Mouse (Mus musculus): ENCODE results near the gene Nmnat2. TPM values are rescaled to one million over a fixed set of nuclear protein-coding genes. Genes with fewer than 3 reads are reported as not detected.
"Not testable (repeated sequence)": the region's sequence is repeated elsewhere in the genome, so short reads cannot be mapped to it uniquely, and the experiment has no call there.

The Nmnat2 gene
- total RNA-seq, 2 experiments from 2014 or later = 170 to 172 TPM

DNA sequence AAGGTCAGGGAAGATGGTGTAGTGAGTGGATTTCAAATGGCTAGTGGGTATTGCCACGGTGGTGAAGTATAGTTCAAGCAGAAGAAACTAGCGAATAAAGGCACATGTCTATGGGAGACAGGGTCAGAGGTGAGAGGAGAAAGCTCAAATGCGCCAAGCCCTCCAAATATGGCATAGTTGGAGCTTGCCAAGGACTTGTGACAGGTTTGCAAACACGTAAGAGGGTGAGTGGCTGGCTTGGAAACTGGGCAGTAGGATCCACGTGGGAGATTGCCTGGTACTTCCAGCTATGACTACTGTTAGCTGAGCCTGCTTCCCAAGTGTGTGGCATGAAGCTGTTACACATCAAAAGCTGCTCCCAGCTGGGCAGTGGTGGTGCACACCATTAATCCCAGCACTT, 96.7 kb downstream of the Nmnat2 start:
- DNase-seq (ENCODE audit: low spot score in 2 of 2) = no peak

GRCm38 (mm10) chr1:153053619-153054018, 98.8 kb downstream of the Nmnat2 start:
- no peak for DNase-seq (ENCODE audit: low spot score in 2 of 2)

DNA sequence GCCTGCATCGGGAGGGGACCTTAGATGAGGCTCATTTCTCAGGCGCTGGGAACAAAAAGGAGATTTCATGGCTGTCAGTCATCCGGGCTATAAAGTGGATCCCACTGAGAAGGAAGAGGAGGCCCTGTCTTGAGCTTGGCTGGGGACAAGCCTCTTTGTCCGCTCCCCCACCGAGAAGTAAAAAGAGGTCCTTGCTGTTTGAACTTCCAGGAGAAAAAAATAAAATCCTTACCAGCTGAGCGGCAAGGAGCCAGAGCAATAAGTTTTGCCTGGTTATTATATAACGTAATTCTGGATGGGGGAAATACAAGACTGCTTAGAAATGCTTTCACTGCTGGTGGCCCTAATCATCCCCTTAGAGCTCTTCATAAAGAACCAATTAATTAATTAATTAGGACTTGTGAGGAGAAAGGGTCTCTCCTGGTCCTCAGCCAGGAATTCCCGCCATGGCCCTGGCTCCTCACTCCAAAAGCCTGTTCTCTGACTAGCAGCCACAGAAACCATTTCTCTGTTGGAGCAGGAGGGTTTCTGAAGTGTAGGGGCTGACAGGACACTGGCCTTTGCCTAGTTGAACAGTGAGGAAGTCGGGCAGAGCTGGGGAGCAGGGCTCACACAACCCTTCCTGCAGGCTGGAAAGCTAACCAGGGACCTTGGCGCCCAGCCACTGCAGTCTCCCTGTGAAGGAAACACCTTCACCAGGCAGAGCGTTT, 99.5 kb downstream of the Nmnat2 start:
- no peak for DNase-seq (ENCODE audit: low spot score in 2 of 2)

GRCm38 (mm10) chr1:153058290-153058689, 103.5 kb downstream of the Nmnat2 start:
- DNase-seq (ENCODE audit: low spot score in 2 of 2) = no peak

DNA sequence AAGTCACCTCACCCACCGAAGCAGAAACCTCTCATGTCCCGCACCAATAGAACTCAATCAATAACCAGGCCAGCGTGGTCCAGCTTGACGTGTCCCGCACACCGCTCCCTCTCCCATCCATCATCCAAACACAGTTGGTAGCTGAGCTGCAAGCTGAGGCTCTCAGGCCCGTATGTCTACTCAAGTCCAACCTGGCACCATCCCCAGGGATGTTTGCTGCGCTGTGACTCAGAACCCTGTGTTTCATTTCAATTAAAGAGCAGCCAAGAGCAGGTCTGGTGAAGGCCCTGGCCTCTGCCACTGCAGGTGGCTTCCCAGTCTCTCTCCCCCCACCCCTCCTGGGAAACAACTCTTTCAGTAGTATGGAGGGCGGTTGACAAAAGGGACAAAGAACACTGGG, 104.8 kb downstream of the Nmnat2 start:
- no peak for DNase-seq (ENCODE audit: low spot score in 2 of 2)

DNA sequence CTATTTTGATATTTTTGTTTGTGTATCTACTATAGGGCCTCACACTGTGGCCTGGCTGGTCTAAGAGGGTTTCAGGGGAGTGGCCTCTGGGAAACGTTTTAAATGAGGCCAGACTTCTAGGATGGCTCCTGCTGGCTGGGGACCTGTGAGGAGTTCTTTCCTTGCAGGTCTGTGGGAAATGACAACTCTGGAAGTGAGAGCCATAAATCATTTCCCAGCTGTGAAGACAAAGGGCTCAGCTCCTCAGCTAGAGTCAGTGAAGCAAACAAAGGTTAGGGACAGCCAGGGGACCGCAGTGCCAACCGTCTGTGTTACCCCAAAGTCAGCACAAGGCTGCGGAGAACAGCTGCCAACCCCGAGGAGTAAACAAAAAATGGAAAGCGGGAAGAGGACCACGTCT, 107.8 kb downstream of the Nmnat2 start:
- DNase-seq (ENCODE audit: low spot score in 2 of 2) = no peak

DNA sequence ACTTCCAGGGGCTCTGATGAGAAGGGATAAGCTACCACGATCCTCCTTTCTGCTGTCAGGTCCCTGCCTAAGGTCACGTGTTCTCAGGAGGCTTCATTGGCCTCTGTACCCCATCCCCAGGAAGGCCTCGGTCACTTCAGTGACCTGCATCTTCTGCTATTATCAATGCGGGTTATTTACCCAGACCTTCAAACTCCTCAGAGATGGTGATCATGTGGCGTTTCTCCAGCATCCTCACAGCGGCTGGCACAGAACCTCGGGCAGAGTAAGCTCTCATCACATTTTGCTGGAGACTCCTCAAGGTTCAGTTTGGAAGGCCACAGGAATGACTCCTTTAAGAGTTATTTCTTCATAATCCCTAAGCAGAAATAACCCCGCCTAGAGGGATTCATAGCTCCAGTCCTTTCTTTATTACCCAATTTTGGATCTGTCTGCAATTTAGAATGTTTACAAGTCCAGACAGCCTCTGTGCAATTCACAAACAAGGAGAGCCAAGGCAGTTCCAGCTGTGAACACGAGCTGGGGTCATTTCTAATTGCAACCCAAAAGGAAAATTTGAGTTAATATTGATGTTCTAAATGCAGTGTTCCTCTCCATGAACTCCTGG, 110.1 kb downstream of the Nmnat2 start:
- DNase-seq (ENCODE audit: low spot score in 2 of 2) = no peak

DNA sequence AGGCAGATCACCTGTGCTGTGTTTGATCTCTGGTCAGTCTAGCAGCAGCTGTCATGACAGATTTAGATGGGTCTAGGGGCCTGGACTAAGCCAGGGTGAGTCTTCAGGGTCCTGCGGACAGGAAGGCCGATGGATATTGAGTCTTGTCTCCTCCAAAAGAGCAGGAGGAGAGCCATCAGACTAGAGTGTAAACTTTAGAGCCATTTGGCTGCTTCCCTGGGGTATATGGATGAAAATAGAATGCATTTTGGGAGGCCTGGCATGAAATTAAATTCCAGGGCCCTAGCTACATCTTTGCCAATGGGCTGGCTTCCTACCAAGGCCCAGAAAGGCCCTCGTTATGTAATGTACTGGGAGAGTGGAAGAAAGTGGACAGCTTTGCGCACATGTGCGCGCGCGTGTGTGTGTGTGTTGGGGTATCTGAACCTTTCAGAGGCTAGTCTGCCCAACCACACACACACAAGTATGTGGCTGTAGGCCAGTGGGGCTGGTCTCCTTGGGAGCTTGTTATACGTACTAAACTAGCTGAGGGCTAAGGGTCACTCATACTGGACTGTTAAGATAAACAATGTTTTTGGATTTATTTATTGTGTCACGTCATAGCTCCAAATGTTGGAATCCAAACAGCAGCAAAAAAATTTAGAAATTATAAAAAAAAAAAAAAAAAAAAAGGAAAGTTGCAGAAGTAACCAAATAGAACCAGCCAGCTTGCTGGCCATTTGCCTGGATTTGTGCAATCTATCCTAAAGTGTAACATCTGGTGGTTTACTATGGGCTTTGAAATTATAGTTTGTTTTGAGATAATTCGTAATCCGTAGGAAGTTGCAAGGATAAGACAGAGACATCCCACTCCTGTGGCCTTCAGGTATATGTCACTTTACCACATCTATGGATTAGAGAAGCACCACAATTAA, 110.9 kb downstream of the Nmnat2 start:
- peak; percentile 51 to 66 for DNase-seq (ENCODE audit: low spot score in 2 of 2)

- no peak for DNase-seq (ENCODE audit: low spot score in 2 of 2)
Measured at GRCm38 (mm10) chr1:153066387-153066781, 111.6 kb downstream of the Nmnat2 start.

DNA sequence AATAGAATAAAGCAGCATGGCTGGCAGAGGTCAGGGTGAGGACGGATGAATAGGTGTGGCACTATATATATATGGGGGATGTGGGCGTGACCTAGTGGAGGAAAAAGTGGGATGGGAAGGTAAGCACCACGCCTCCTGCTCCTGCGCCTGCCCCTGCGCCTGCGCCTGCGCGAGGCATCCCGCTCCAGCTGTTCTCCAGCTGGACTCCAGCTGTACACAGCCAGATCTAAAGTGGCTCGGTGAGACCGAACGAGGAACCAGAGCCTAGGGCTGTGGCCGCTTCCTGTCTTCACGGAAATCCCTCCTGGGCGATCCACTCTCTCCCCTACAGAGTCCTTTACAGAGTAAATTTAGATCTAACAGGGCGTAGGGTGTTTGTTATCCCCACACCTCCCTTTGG, 116.8 kb downstream of the Nmnat2 start:
- no peak for DNase-seq (ENCODE audit: low spot score in 2 of 2)

DNA sequence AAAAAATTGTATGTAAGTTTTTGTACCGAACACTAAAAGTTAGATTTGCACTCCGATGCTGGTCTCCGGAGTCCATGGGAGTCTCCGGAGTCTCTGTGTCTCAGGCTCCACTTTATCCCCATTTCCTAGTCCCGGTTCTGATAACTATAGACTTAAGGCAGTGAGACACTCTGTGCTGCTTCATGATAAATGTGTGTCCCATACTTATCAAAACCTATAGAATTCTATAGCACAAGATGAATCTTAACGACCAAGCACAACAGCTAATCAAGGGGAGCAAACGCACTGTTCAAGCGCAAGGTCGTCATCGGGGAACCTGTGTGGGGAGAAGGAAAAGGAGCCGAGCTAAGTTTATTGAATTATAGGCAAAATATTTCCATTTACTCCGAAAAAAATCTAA, 117.2 kb downstream of the Nmnat2 start:
- no peak for DNase-seq (ENCODE audit: low spot score in 2 of 2)

- DNase-seq (ENCODE audit: low spot score in 2 of 2) = no peak
Measured at GRCm38 (mm10) chr1:153072711-153073110, 117.9 kb downstream of the Nmnat2 start.

GRCm38 (mm10) chr1:153073441-153073840, 118.6 kb downstream of the Nmnat2 start:
- DNase-seq (ENCODE audit: low spot score in 2 of 2) = no peak

- no peak for DNase-seq (ENCODE audit: low spot score in 2 of 2)
Measured at GRCm38 (mm10) chr1:153075087-153075736, 120.4 kb downstream of the Nmnat2 start.

DNA sequence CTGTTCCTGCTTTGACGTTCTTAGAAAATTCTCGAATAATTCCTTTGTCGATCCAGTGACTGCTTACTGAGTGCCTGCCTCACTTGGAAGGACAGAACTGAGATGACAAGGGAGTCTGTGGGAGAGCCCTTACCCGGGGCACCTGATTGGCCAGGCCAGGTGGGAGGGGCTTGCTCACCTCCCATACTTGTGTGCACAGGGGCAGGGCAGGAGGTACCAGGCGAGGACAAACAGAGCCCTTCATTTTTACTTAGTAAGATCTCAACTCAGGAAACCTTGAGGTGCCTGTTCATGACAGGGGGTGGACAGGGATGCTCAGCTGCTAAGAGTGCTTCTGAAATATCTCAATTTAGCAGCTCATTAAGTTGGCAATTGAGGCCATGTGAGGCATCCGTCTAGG, 121.2 kb downstream of the Nmnat2 start:
- DNase-seq (ENCODE audit: low spot score in 2 of 2) = no peak

GRCm38 (mm10) chr1:153083233-153083632, 128.4 kb downstream of the Nmnat2 start:
- DNase-seq (ENCODE audit: low spot score in 2 of 2) = not testable (repeated sequence)

DNA sequence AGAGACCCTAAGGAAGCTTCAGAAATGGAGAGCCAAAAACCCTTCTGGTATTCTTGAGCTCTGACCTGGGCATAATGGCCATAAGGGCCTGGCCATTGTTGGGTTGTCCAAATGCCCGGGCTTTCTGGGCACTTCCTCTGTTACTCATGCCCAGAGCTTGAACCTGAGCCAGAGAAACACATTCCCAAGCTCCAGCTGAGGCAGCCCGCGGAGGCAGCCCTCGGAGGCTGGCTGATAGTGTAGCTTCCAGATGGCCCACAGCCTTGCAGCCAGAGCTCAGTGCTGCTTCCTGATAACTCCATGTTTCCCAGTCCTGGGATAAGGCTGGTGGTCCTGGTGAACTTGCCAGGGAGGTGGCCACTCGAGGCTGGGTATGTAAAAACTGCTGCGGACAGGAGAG, 129.4 kb downstream of the Nmnat2 start:
- peak; percentile 36 to 41 for DNase-seq (ENCODE audit: low spot score in 2 of 2)

GRCm38 (mm10) chr1:153085198-153085597, 130.4 kb downstream of the Nmnat2 start:
- DNase-seq (ENCODE audit: low spot score in 2 of 2) = no peak

DNA sequence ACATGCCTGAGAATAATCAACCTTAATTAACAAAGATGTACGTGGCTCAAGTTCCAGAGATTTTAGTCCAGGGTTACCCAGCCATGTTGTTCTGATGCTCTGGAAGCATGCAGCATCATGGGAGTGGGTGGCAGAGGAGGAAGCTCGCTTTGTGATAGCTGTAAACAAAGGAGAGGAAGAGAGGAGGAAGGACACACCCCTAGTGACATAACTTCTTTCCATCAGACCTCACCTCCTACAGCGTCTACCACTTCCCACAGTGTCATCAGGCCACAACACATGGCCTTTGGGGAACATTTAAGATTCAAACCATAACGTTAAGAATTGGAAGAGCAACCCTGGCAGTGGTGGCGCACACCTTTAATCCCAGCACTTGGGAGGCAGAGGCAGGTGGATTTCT, 133.0 kb downstream of the Nmnat2 start:
- no peak for DNase-seq (ENCODE audit: low spot score in 2 of 2)

GRCm38 (mm10) chr1:153090081-153090480, 135.3 kb downstream of the Nmnat2 start:
- DNase-seq (ENCODE audit: low spot score in 2 of 2) = no peak

DNA sequence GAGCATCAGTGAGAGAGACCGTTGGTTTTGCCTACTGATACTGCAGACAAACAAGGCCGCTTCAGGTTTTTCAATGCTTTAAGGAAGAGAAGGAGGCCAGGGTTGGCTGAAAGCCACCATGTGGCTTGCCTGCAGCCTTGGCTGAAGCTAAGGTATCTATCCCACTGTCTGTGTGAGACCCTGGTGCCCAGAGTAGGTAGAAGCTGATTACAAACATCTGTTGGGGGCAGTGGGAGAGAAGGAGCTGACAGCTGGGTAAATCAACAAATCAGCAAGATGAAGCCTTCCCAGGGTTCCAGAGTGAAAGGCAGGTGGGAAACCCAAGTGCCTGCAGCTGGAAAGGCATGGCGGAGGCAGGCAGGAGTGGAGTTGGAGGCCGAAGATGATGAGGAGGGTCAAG, 136.0 kb downstream of the Nmnat2 start:
- no peak for DNase-seq (ENCODE audit: low spot score in 2 of 2)

Data from left cerebral cortex, adult 18-20 months (tissue).